Mouse (Mus musculus): ENCODE data around the gene Sdk1.

GRCm38 (mm10) chr5:142173636-142174035 is 932.3 kb downstream of the Sdk1 start:
- TF ChIP-seq CTCF (IDR thresholded peaks at IDR 0.05) (no peak), EP300 (IDR thresholded peaks at IDR 0.05; ENCODE audit: insufficient read depth, low read depth, low read length) (no peak)

All from heart, adult 2 months (tissue).